Mouse (Mus musculus): ENCODE measurements around the gene Nop16. TPM values are rescaled to one million over a fixed set of nuclear protein-coding genes. Genes with fewer than 3 reads are reported as not detected.
"Not testable (repeated sequence)": the region's sequence is repeated elsewhere in the genome, so short reads cannot be mapped to it uniquely, and the experiment has no call there.

Nop16 gene
- polyA plus RNA-seq, 1 experiment from 2014 or later, result 91.4 TPM

GRCm38 (mm10) chr13:54613141-54613540, 23.3 kb upstream of the Nop16 start:
- not testable (repeated sequence) for H3K4me2 ChIP-seq (ENCODE audit: low read depth, low read length); ATAC-seq; H3K9ac ChIP-seq (ENCODE audit: low read depth, low read length); H3K4me3 ChIP-seq (ENCODE audit: low read length); H3K36me3 ChIP-seq (ENCODE audit: control insufficient read depth, insufficient read depth, low read length); H3K27me3 ChIP-seq (replicated peaks; ENCODE audit: control insufficient read depth, insufficient read depth, low read length); H3K9me3 ChIP-seq (ENCODE audit: control insufficient read depth, low read length); H3K27ac ChIP-seq (ENCODE audit: low read length)
- H3K4me1 ChIP-seq (ENCODE audit: control insufficient read depth, insufficient read depth, low read length), result peaks cover 19% of the 10 kb centered on the region
- WGBS, result 88% methylated on average over 8 of the region's 8 CpGs

GRCm38 (mm10) chr13:54610972-54611754, 21.3 kb upstream of the Nop16 start, which contains the start of gene Cltb:
Gene Cltb (minus strand): TSS chr13:54611344.
- no peaks in the 10 kb centered on the region for H3K9me3 ChIP-seq (ENCODE audit: control insufficient read depth, low read length)
- peak within 1 kb of the TSS; percentile 85 for H3K4me3 ChIP-seq (ENCODE audit: low read length)
- 1% methylated on average over 65 of the region's 66 CpGs for WGBS
- no peaks in the 10 kb centered on the region for H3K36me3 ChIP-seq (ENCODE audit: control insufficient read depth, insufficient read depth, low read length)
- ATAC-seq, result peak; percentile 84
- no peaks in the 10 kb centered on the region for H3K27me3 ChIP-seq (replicated peaks; ENCODE audit: control insufficient read depth, insufficient read depth, low read length)
- peak within 1 kb of the TSS; percentile 75 for H3K27ac ChIP-seq (ENCODE audit: low read length)
- peaks cover 20% of the 10 kb centered on the region for H3K4me1 ChIP-seq (ENCODE audit: control insufficient read depth, insufficient read depth, low read length)
- peak within 1 kb of the TSS; percentile 89 for H3K9ac ChIP-seq (ENCODE audit: low read depth, low read length)
- H3K4me2 ChIP-seq (ENCODE audit: low read depth, low read length), result peak within 1 kb of the TSS; percentile 93

GRCm38 (mm10) chr13:54610613-54610971, 20.7 kb upstream of the Nop16 start:
- Histone ChIP-seq H3K27ac (ENCODE audit: low read length) (peak overlapping the region; percentile 75), H3K4me1 (ENCODE audit: control insufficient read depth, insufficient read depth, low read length) (peaks cover 26% of the 10 kb centered on the region), H3K4me2 (ENCODE audit: low read depth, low read length) (peak overlapping the region; percentile 93), H3K4me3 (ENCODE audit: low read length) (peak overlapping the region; percentile 85), H3K36me3 (ENCODE audit: control insufficient read depth, insufficient read depth, low read length) (no peaks in the 10 kb centered on the region), H3K9ac (ENCODE audit: low read depth, low read length) (peak overlapping the region; percentile 89), H3K9me3 (ENCODE audit: control insufficient read depth, low read length) (no peaks in the 10 kb centered on the region), H3K27me3 (replicated peaks; ENCODE audit: control insufficient read depth, insufficient read depth, low read length) (no peaks in the 10 kb centered on the region)
- 8% methylated on average over 13 of the region's 13 CpGs for WGBS
- ATAC-seq, result peak; percentile 55

- Histone ChIP-seq H3K9me3 (ENCODE audit: control insufficient read depth, low read length) (no peaks in the 10 kb centered on the region), H3K4me1 (ENCODE audit: control insufficient read depth, insufficient read depth, low read length) (peaks cover 31% of the 10 kb centered on the region), H3K4me2 (ENCODE audit: low read depth, low read length) (no peak overlapping the region), H3K27ac (ENCODE audit: low read length) (no peak overlapping the region), H3K4me3 (ENCODE audit: low read length) (no peak overlapping the region), H3K9ac (ENCODE audit: low read depth, low read length) (peak overlapping the region; percentile 43; the same call in 1 of the 2 replicates), H3K36me3 (ENCODE audit: control insufficient read depth, insufficient read depth, low read length) (0 out of 2 replicates have a peak, but pooled peaks cover 2% of the 10 kb centered on the region), H3K27me3 (replicated peaks; ENCODE audit: control insufficient read depth, insufficient read depth, low read length) (no peaks in the 10 kb centered on the region)
- ATAC-seq, result no peak
- 33% methylated on average over 1 of the region's 1 CpGs for WGBS
Observed at GRCm38 (mm10) chr13:54609301-54609700, 19.4 kb upstream of the Nop16 start.

GRCm38 (mm10) chr13:54608666-54609065, 18.8 kb upstream of the Nop16 start:
- H3K4me2 ChIP-seq (ENCODE audit: low read depth, low read length), result 0 out of 2 replicates have a peak overlapping the region, but pooled peaks have one; percentile 11
- peak overlapping the region; percentile 43 for H3K9ac ChIP-seq (ENCODE audit: low read depth, low read length)
- no peak overlapping the region for H3K4me3 ChIP-seq (ENCODE audit: low read length)
- H3K9me3 ChIP-seq (ENCODE audit: control insufficient read depth, low read length), result no peaks in the 10 kb centered on the region
- 0 out of 2 replicates have a peak overlapping the region, but pooled peaks have one; percentile 3 for H3K27ac ChIP-seq (ENCODE audit: low read length)
- no peak for ATAC-seq
- H3K4me1 ChIP-seq (ENCODE audit: control insufficient read depth, insufficient read depth, low read length), result peaks cover 31% of the 10 kb centered on the region
- H3K36me3 ChIP-seq (ENCODE audit: control insufficient read depth, insufficient read depth, low read length), result 0 out of 2 replicates have a peak, but pooled peaks cover 2% of the 10 kb centered on the region
- H3K27me3 ChIP-seq (replicated peaks; ENCODE audit: control insufficient read depth, insufficient read depth, low read length), result no peaks in the 10 kb centered on the region
- 36% methylated on average over 8 of the region's 8 CpGs for WGBS

- Histone ChIP-seq H3K4me2 (ENCODE audit: low read depth, low read length) (no peak overlapping the region), H3K36me3 (ENCODE audit: control insufficient read depth, insufficient read depth, low read length) (0 out of 2 replicates have a peak, but pooled peaks cover 2% of the 10 kb centered on the region), H3K27me3 (replicated peaks; ENCODE audit: control insufficient read depth, insufficient read depth, low read length) (no peaks in the 10 kb centered on the region), H3K4me3 (ENCODE audit: low read length) (no peak overlapping the region), H3K9me3 (ENCODE audit: control insufficient read depth, low read length) (no peaks in the 10 kb centered on the region), H3K9ac (ENCODE audit: low read depth, low read length) (no peak overlapping the region), H3K4me1 (ENCODE audit: control insufficient read depth, insufficient read depth, low read length) (peaks cover 37% of the 10 kb centered on the region), H3K27ac (ENCODE audit: low read length) (no peak overlapping the region)
- no peak for ATAC-seq
- 72% methylated on average over 3 of the region's 3 CpGs for WGBS
Observed at GRCm38 (mm10) chr13:54608002-54608401, 18.1 kb upstream of the Nop16 start.

GRCm38 (mm10) chr13:54607204-54607603, 17.3 kb upstream of the Nop16 start:
- no peak overlapping the region for H3K9ac ChIP-seq (ENCODE audit: low read depth, low read length)
- H3K4me1 ChIP-seq (ENCODE audit: control insufficient read depth, insufficient read depth, low read length), result peaks cover 44% of the 10 kb centered on the region
- 0 out of 2 replicates have a peak, but pooled peaks cover 2% of the 10 kb centered on the region for H3K36me3 ChIP-seq (ENCODE audit: control insufficient read depth, insufficient read depth, low read length)
- no peak overlapping the region for H3K4me2 ChIP-seq (ENCODE audit: low read depth, low read length)
- no peaks in the 10 kb centered on the region for H3K9me3 ChIP-seq (ENCODE audit: control insufficient read depth, low read length)
- H3K27ac ChIP-seq (ENCODE audit: low read length), result no peak overlapping the region
- ATAC-seq, result no peak
- 69% methylated on average over 5 of the region's 5 CpGs for WGBS
- no peaks in the 10 kb centered on the region for H3K27me3 ChIP-seq (replicated peaks; ENCODE audit: control insufficient read depth, insufficient read depth, low read length)
- no peak overlapping the region for H3K4me3 ChIP-seq (ENCODE audit: low read length)

- WGBS, result 53% methylated on average over 5 of the region's 5 CpGs
- no peak overlapping the region for H3K9ac ChIP-seq (ENCODE audit: low read depth, low read length)
- 0 out of 2 replicates have a peak, but pooled peaks cover 2% of the 10 kb centered on the region for H3K36me3 ChIP-seq (ENCODE audit: control insufficient read depth, insufficient read depth, low read length)
- no peaks in the 10 kb centered on the region for H3K27me3 ChIP-seq (replicated peaks; ENCODE audit: control insufficient read depth, insufficient read depth, low read length)
- H3K27ac ChIP-seq (ENCODE audit: low read length), result peak overlapping the region; percentile 76
- ATAC-seq, result peak; percentile 24
- H3K4me1 ChIP-seq (ENCODE audit: control insufficient read depth, insufficient read depth, low read length), result peaks cover 44% of the 10 kb centered on the region
- no peaks in the 10 kb centered on the region for H3K9me3 ChIP-seq (ENCODE audit: control insufficient read depth, low read length)
- no peak overlapping the region for H3K4me3 ChIP-seq (ENCODE audit: low read length)
- no peak overlapping the region for H3K4me2 ChIP-seq (ENCODE audit: low read depth, low read length)
Observed at GRCm38 (mm10) chr13:54605426-54605825, 15.5 kb upstream of the Nop16 start.

GRCm38 (mm10) chr13:54604221-54604620, 14.3 kb upstream of the Nop16 start:
- Histone ChIP-seq H3K4me3 (ENCODE audit: low read length) (no peak overlapping the region), H3K9ac (ENCODE audit: low read depth, low read length) (no peak overlapping the region), H3K27me3 (replicated peaks; ENCODE audit: control insufficient read depth, insufficient read depth, low read length) (no peaks in the 10 kb centered on the region), H3K36me3 (ENCODE audit: control insufficient read depth, insufficient read depth, low read length) (0 out of 2 replicates have a peak, but pooled peaks cover 2% of the 10 kb centered on the region), H3K27ac (ENCODE audit: low read length) (no peak overlapping the region), H3K4me1 (ENCODE audit: control insufficient read depth, insufficient read depth, low read length) (peaks cover 36% of the 10 kb centered on the region), H3K4me2 (ENCODE audit: low read depth, low read length) (no peak overlapping the region), H3K9me3 (ENCODE audit: control insufficient read depth, low read length) (no peaks in the 10 kb centered on the region)
- no peak for ATAC-seq
- 78% methylated on average over 4 of the region's 4 CpGs for WGBS

Measured in intestine, embryonic 16.5 days (tissue).